Mouse (Mus musculus) heart, adult 2 months (tissue): ENCODE measurements around the gene Hoga1. TPM values are rescaled to one million over a fixed set of nuclear protein-coding genes. Genes with fewer than 3 reads are reported as not detected.
A peak's percentile ranks its signal among the peaks of the same experiment; 100 is the strongest.

Experiments used
- DNase-seq, 2 experiments: peaks; one replicate each; pipeline ENCODE4 v3.0.0; 2021
- H3K27ac ChIP-seq: fragments of 200-600 bp; 2 replicates; pipeline ENCODE4 v1.8.1; 2022
- H3K27me3 ChIP-seq: fragments of 200-500 bp; 2 replicates; pipeline ENCODE4 v1.6.1; 2012; ENCODE audit warnings: mild to moderate bottlenecking, low read length, inconsistent platforms, mixed read lengths; ENCODE audit not compliant: control insufficient read depth, insufficient read depth
- H3K36me3 ChIP-seq: fragments of 200-500 bp; 2 replicates; pipeline ENCODE4 v1.6.1; 2012; ENCODE audit warnings: low read length, inconsistent platforms; ENCODE audit not compliant: control insufficient read depth, insufficient read depth
- H3K4me1 ChIP-seq: fragments of 200-500 bp; 2 replicates; pipeline ENCODE4 v1.6.1; 2011; ENCODE audit warnings: low read length; ENCODE audit not compliant: control insufficient read depth, insufficient read depth
- H3K4me3 ChIP-seq: fragments of 200-600 bp; 2 replicates; pipeline ENCODE4 v1.8.1; 2022
- H3K79me2 ChIP-seq: fragments of 200-500 bp; replicated peaks from 2 replicates; pipeline ENCODE4 v1.6.1; 2012; ENCODE audit warnings: mild to moderate bottlenecking, inconsistent platforms, low read length, moderate library complexity, mixed read lengths; ENCODE audit not compliant: control insufficient read depth, insufficient read depth
- H3K9ac ChIP-seq: fragments of 200-500 bp; 2 replicates; pipeline ENCODE4 v1.6.1; 2012; ENCODE audit warnings: low read depth, mild to moderate bottlenecking, control low read depth, inconsistent platforms, low read length, mixed read lengths
- CTCF ChIP-seq: fragments of 200-600 bp; IDR thresholded peaks from 2 replicates; pipeline ENCODE4 v1.8.1; 2022; ENCODE audit warnings: antibody characterized with exemption, mild to moderate bottlenecking, moderate library complexity
- EP300 ChIP-seq: fragments of 200-500 bp; IDR thresholded peaks from 2 replicates; pipeline ENCODE4 v1.6.1; 2011; ENCODE audit warnings: low read depth, low read length, control low read depth; ENCODE audit not compliant: insufficient read depth
- POLR2A ChIP-seq: fragments of 200-500 bp; IDR thresholded peaks from 2 replicates; pipeline ENCODE4 v1.6.1; 2011; ENCODE audit warnings: mild to moderate bottlenecking, low read depth, low read length, control low read depth; ENCODE audit not compliant: insufficient read depth
- WGBS: fragments of 180-500 bp; shearing (Covaris S2); methylation state at CpG from one replicate; pipeline ENCODE4 v1.1.7; 2018; 5-methylcytosine and 5-hydroxymethylcytosine counted together
- intact Hi-C: fragments of 180-260 bp; cut with DNase I; formaldehyde crosslinking; loops from one replicate; pipeline ENCODE4 v1.15.1; 2025
- polyA plus RNA-seq: library from polyadenylated mRNA; depleted of rRNA; stranded (reverse); fragments of >200 nt; gene quantifications from 2 replicates; pipeline ENCODE4 v1.2.3, GENCODE M21; 2012
- total RNA-seq, 2 experiments: library from RNA; stranded (reverse); gene quantifications; 2 replicates each; pipeline ENCODE4 v1.2.3; 2021

Hoga1 gene
- total and polyA plus RNA-seq, 3 experiments, result 1.4 to 2.3 (median 1.6) TPM

DNA sequence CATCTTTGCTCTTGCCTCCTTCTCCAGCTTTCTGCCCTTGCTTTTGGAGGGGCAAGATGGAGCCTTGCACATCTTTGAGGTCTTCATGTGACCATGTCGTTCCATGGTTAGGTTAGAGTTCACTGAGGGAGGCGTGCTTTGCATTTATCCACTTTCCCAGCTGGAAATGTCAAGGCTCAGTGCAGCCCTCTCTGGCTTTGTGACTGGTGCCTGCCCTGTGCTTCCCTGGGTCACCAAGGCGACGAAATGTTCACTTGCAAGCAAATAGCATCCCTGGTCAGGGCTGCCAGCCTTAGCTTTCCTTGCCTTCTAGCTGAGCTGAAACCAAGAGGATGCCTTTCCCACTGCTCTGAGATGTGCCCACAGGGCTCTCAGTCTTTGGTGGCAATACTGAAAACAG, 35.0 kb upstream of the Hoga1 start:
- no peak overlapping the region for H3K27ac ChIP-seq
- DNase-seq, result no peak
- WGBS, result 77% methylated on average over 4 of the region's 4 CpGs
- H3K36me3 ChIP-seq, result 0 out of 2 replicates have a peak, but pooled peaks cover 2% of the 10 kb centered on the region
- no peaks in the 10 kb centered on the region for H3K27me3 ChIP-seq
- peaks cover 31% of the 10 kb centered on the region for H3K4me1 ChIP-seq
- TF ChIP-seq POLR2A (no peak), CTCF (no peak), EP300 (no peak)
- H3K4me3 ChIP-seq, result no peak overlapping the region
- H3K9ac ChIP-seq, result no peak overlapping the region
- no peaks in the 10 kb centered on the region for H3K79me2 ChIP-seq
- intact Hi-C loops, result no loop called here

DNA sequence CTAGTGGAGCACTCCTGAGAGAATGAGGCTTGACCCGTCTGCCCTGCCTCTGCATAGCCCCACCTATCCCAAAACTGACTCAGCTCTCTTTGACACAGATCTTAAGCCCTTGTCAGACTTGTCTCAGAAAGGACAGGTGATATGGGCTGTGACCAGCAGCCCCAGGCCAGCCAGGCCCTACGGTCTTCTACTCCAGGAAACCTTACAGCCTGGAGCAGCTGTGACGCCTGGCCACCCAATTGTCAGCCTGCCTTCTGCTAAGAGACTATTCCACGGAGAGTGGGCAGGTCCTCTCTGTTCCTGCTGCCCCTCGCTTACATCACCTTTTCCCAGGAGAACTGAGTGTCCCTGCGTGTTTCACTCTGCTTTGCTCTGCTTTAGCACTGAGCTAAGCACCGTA, 34.3 kb upstream of the Hoga1 start:
- Histone ChIP-seq H3K4me3 (no peak overlapping the region), H3K36me3 (0 out of 2 replicates have a peak, but pooled peaks cover 2% of the 10 kb centered on the region), H3K4me1 (peaks cover 26% of the 10 kb centered on the region), H3K79me2 (no peaks in the 10 kb centered on the region), H3K27ac (no peak overlapping the region), H3K27me3 (no peaks in the 10 kb centered on the region), H3K9ac (no peak overlapping the region)
- no peak for TF ChIP-seq CTCF
- TF ChIP-seq EP300, result no peak
- TF ChIP-seq POLR2A, result no peak
- no peak for DNase-seq
- intact Hi-C loops, result no loop called here
- WGBS, result 78% methylated on average over 7 of the region's 7 CpGs

DNA sequence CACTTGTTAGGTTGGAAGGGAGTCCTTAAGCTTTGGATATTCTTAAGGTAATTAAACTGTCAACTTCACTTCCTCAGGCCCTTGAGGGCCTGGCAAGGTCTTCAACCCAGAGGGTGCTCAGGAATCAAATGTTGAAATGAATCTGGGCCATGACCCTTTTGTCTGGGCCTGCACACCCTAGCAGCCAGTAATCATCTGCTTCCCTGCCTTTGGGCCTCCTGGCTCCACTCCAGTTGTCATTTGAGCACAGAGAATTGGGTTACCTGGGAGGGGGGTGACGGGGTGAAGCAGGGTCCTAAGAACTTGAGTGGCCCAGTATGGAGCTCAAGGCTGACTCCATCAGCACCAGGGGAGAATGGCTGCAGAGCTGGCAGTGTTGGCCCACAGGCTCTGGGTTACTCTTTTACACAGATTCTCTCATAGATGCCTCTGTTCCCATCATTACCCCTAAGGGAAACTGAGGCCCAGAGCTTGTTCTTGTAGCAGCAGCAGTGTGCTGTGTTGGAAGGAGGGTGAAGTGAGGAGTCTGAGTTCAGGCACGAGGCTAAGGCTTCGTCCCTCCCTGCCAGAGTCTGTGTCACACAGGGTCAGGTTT, 31.1 kb upstream of the Hoga1 start:
- no peak overlapping the region for H3K4me3 ChIP-seq
- 86% methylated on average over 3 of the region's 3 CpGs for WGBS
- TF ChIP-seq POLR2A (no peak), EP300 (no peak)
- H3K27me3 ChIP-seq, result no peaks in the 10 kb centered on the region
- H3K27ac ChIP-seq, result peak overlapping the region; percentile 12; the same call in 1 of the 2 replicates
- H3K36me3 ChIP-seq, result no peaks in the 10 kb centered on the region; the same call in 1 of the 2 replicates
- H3K9ac ChIP-seq, result no peak overlapping the region
- no peak for DNase-seq
- intact Hi-C loops, result no loop called here
- H3K79me2 ChIP-seq, result no peaks in the 10 kb centered on the region
- H3K4me1 ChIP-seq, result peaks cover 33% of the 10 kb centered on the region

DNA sequence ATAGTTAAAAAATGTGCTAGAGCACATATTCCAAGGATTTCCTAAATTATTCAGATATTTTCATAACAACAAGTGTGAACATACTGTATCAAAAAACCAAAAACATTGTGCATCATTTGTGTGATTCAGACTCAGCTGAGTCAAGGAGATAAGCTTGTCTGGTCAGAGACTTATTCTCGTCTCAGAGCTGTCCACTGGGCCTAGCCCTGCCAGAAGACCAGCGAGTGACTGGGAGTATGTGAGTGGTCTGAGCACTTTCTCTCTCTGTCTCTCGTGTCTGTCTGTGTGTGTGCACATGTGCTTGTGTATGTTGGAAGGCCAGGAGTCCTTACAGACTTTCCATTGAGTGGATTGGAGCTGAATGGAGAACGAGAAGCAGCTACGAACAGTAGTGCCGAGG, 30.4 kb upstream of the Hoga1 start:
- TF ChIP-seq CTCF (no peak), POLR2A (no peak), EP300 (no peak)
- no peaks in the 10 kb centered on the region; the same call in 1 of the 2 replicates for H3K36me3 ChIP-seq
- no peak overlapping the region for H3K9ac ChIP-seq
- intact Hi-C loops, result no loop called here
- H3K4me3 ChIP-seq, result no peak overlapping the region
- no peaks in the 10 kb centered on the region for H3K79me2 ChIP-seq
- H3K4me1 ChIP-seq, result peaks cover 34% of the 10 kb centered on the region
- H3K27ac ChIP-seq, result no peak overlapping the region
- H3K27me3 ChIP-seq, result no peaks in the 10 kb centered on the region
- no peak for DNase-seq
- WGBS, result 72% methylated on average over 6 of the region's 6 CpGs

DNA sequence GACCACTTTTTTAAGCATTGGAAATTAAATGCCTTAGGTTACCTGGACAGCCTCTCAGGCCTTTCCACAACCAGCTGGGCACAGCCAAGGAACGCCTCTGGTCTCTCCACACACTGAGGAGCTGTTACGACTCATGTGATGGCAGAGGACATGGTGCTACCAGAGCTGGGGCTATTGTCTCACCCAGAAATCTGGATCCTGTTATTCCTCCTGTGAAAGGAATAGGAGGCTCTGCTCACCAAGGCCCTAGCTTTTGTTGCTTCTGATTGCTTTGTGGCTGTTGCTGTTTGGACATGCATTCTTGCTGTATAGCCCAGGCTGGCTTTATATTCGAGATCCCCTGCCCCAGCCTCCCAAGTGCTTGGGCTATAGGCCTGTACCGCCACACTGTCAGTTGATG, 29.2 kb upstream of the Hoga1 start:
- no peaks in the 10 kb centered on the region for H3K27me3 ChIP-seq
- H3K36me3 ChIP-seq, result no peaks in the 10 kb centered on the region; the same call in 1 of the 2 replicates
- 65% methylated on average over 4 of the region's 4 CpGs for WGBS
- H3K79me2 ChIP-seq, result no peaks in the 10 kb centered on the region
- peak overlapping the region; percentile 82 for H3K27ac ChIP-seq
- H3K9ac ChIP-seq, result no peak overlapping the region
- H3K4me3 ChIP-seq, result no peak overlapping the region
- H3K4me1 ChIP-seq, result peaks cover 33% of the 10 kb centered on the region
- TF ChIP-seq CTCF, result no peak
- TF ChIP-seq POLR2A, result no peak
- TF ChIP-seq EP300, result no peak
- intact Hi-C loops, result no loop called here
- no peak for DNase-seq

DNA sequence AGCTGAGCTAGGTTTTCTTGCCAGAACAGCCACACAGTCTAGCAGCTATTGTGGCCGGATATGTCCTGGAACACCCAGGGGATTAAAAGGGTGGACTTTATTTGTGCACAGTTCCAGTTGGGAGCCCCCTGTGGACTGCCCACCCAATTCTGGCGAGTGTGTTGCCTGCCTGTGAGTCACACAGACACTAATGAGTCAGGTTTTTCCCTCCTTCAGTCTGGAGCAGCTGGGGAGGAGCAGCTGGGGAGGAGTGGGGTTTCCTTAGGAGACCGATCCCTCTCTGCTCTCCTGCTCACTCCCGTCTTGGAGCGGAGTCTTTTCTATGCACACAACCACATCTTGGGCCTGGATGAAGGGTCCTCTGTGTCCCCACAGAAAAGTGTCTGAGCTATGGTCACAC, 28.6 kb upstream of the Hoga1 start:
- Histone ChIP-seq H3K27me3 (no peaks in the 10 kb centered on the region), H3K4me1 (peaks cover 33% of the 10 kb centered on the region), H3K36me3 (no peaks in the 10 kb centered on the region; the same call in 1 of the 2 replicates), H3K4me3 (no peak overlapping the region), H3K9ac (peak overlapping the region; percentile 0; the same call in 1 of the 2 replicates), H3K27ac (peak overlapping the region; percentile 82), H3K79me2 (no peaks in the 10 kb centered on the region)
- DNase-seq, result peak; percentile 53 to 72
- intact Hi-C loops, result no loop called here
- 32% methylated on average over 5 of the region's 5 CpGs for WGBS
- no peak for TF ChIP-seq CTCF
- TF ChIP-seq EP300, result 0 out of 2 replicates have a peak, but pooled peaks have one; percentile 37
